Mouse (Mus musculus) thymus, adult 2 months (tissue): ENCODE measurements around the gene Gm47959.
"Not testable (repeated sequence)": the region's sequence is repeated elsewhere in the genome, so short reads cannot be mapped to it uniquely, and the experiment has no call there.

ENCODE experiments used
- CTCF ChIP-seq: fragments of 200-500 bp; IDR thresholded peaks from 2 replicates; pipeline ENCODE4 v1.5.1; 2012; ENCODE audit warnings: mild to moderate bottlenecking, control low read depth, low read length, moderate library complexity, borderline replicate concordance; ENCODE audit not compliant: control insufficient read depth, poor library complexity, insufficient read depth; ENCODE audit errors: extremely low read depth
- POLR2A ChIP-seq: fragments of 200-500 bp; IDR thresholded peaks from 2 replicates; pipeline ENCODE4 v1.6.1; 2012; ENCODE audit warnings: mild to moderate bottlenecking, low read length, control low read depth, moderate library complexity; ENCODE audit not compliant: control insufficient read depth, poor library complexity, insufficient read depth; ENCODE audit errors: extremely low read depth

GRCm38 (mm10) chr1:82955913-82956312 lies 44.4 kb upstream of the Gm47959 start, which contains the start of gene Gm7544:
- not testable (repeated sequence) for TF ChIP-seq CTCF, POLR2A
